Mouse (Mus musculus) ES-E14 (cell line): ENCODE measurements at regions not wholly inside any gene's neighbourhood (a gene's known extent, or its start where the extent isn't known, plus 50 kb on each side); places are given as distances from the start of the nearest gene placed in this dataset.

ENCODE experiments used
- CHD2 ChIP-seq: IDR thresholded peaks from 2 replicates; pipeline ENCODE4 v1.6.1; 2014; ENCODE audit warnings: mild to moderate bottlenecking, low read depth, low read length, inconsistent platforms
- HCFC1 ChIP-seq: IDR thresholded peaks from 2 replicates; pipeline ENCODE4 v1.6.1; 2012; ENCODE audit warnings: low read length, inconsistent platforms, borderline replicate concordance; ENCODE audit not compliant: insufficient read depth
- MAFK ChIP-seq: IDR thresholded peaks from 2 replicates; pipeline ENCODE4 v1.6.1; 2014; ENCODE audit warnings: mild to moderate bottlenecking, low read depth, low read length, inconsistent platforms; ENCODE audit not compliant: insufficient read depth
- ZC3H11A ChIP-seq: IDR thresholded peaks from 2 replicates; pipeline ENCODE4 v1.6.1; 2012; ENCODE audit warnings: low read depth, mild to moderate bottlenecking, inconsistent platforms, low read length, borderline replicate concordance
- ZNF384 ChIP-seq: IDR thresholded peaks from 2 replicates; pipeline ENCODE4 v1.6.1; 2012; ENCODE audit warnings: low read depth, low read length, inconsistent platforms

DNA sequence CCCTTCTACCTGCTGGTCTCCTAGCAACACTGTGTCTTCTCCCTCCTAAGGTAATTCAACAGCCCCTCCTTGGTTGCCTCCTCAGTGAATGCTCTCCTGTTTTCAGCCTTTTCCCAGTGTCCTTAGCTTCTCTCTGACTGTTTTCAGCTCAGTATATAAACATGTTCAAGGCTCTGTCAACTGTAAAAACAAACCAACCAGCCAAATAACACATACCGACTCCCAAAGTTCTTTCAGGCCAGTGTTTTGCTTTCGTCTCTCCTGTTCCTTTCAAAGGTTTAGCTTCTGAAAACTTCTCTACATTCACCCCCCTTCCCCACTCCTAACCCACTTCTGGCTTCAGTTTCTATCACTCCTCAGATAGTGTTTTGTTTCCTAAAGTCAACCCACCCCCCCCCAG, 73.4 kb downstream of the Phlda1 start:
- no peak for TF ChIP-seq ZNF384
- no peak for TF ChIP-seq ZC3H11A
- TF ChIP-seq HCFC1, result no peak
- TF ChIP-seq MAFK, result no peak
- no peak for TF ChIP-seq CHD2
